Mouse (Mus musculus) stomach, postnatal 0 days (tissue): ENCODE measurements around the gene Wdr82. TPM values are rescaled to one million over a fixed set of nuclear protein-coding genes. Genes with fewer than 3 reads are reported as not detected.

ENCODE experiments used
- ATAC-seq: fragments of 200-750 bp; cut with Nextera tagmentation; 2 replicates; pipeline ENCODE4 v1.8.0; 2017; ENCODE audit not compliant: low FRiP score, low TSS enrichment
- DNase-seq: peaks from one replicate; pipeline ENCODE4 v3.0.0-alpha.2; 2016; ENCODE audit warnings: low spot score
- H3K27ac ChIP-seq: fragments of 300-500 bp; sonication (generic); replicated peaks from 2 replicates; pipeline ENCODE4 v1.5.1; 2014; ENCODE audit warnings: mild to moderate bottlenecking, control low read depth
- H3K27me3 ChIP-seq: fragments of 300-500 bp; sonication (generic); 2 replicates; pipeline ENCODE4 v1.6.1; 2014; ENCODE audit warnings: low read length; ENCODE audit not compliant: control insufficient read depth, insufficient read depth
- H3K36me3 ChIP-seq: fragments of 300-500 bp; sonication (generic); 2 replicates; pipeline ENCODE4 v1.6.1; 2014; ENCODE audit warnings: low read length, mixed read lengths; ENCODE audit not compliant: control insufficient read depth, insufficient read depth
- H3K4me1 ChIP-seq: fragments of 300-500 bp; sonication (generic); replicated peaks from 2 replicates; pipeline ENCODE4 v1.6.1; 2014; ENCODE audit warnings: antibody characterized with exemption; ENCODE audit not compliant: control insufficient read depth, insufficient read depth
- H3K4me2 ChIP-seq: fragments of 300-500 bp; sonication (generic); replicated peaks from 2 replicates; pipeline ENCODE4 v1.6.1; 2014; ENCODE audit warnings: low read depth, mild to moderate bottlenecking, control low read depth, moderate library complexity
- H3K4me3 ChIP-seq: fragments of 300-500 bp; sonication (generic); 2 replicates; pipeline ENCODE4 v1.5.1; 2014; ENCODE audit warnings: low read depth, low read length, control low read depth
- H3K9ac ChIP-seq: fragments of 300-500 bp; sonication (generic); 2 replicates; pipeline ENCODE4 v1.6.1; 2014; ENCODE audit warnings: mild to moderate bottlenecking, low read length, control low read depth, mixed read lengths
- H3K9me3 ChIP-seq: fragments of 300-500 bp; sonication (generic); 2 replicates; pipeline ENCODE4 v1.6.1; 2016; ENCODE audit warnings: low read length; ENCODE audit not compliant: control insufficient read depth
- CTCF ChIP-seq: IDR thresholded peaks from 2 replicates; pipeline ENCODE4 v1.5.1; 2016; ENCODE audit warnings: antibody characterized with exemption, low read depth, mild to moderate bottlenecking, moderate library complexity
- EP300 ChIP-seq: optimal IDR thresholded peaks from 2 replicates; pipeline ENCODE3; 2016; ENCODE audit warnings: antibody characterized with exemption
- WGBS: fragments of 180-500 bp; shearing (Covaris S2); extraction: QIAGEN DNeasy Blood & Tissue Kit; methylation state at CpG from one replicate; pipeline ENCODE4 v1.1.7; 2014; 5-methylcytosine and 5-hydroxymethylcytosine counted together
- polyA plus RNA-seq: library from polyadenylated mRNA; unstranded; fragments of >200 nt; fragmentation: Nextera tagmentation; extraction: Ambion mirVana; gene quantifications from 2 replicates; pipeline ENCODE4 v1.2.1, GENCODE M21; 2015

Wdr82 gene
- polyA plus RNA-seq, 1 experiment from 2014 or later, result 10.3 TPM

GRCm38 (mm10) chr9:106183996-106184395 is 13.3 kb downstream of the Wdr82 start:
- ATAC-seq, result no peak
- no peak for TF ChIP-seq EP300
- TF ChIP-seq CTCF, result no peak
- no peak overlapping the region for H3K4me2 ChIP-seq

DNA sequence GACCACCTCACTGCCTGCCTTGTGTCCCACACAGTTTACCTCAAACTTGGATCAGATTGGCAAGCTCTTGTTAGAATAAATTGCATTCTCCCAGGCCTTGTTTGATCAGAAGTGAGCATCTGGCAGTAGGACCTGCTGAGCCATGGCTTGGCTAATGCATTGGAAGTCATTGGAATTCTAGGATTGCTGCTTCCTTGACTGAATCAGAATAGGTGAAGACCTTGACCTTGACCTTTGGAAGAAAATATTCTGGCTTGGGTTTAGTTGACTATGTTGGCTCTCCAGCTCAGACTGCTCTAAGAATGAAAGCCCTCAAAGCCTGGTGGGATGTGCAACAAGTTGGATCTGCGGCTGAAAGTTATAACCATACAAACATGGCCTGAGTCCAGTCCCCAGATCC is 20.6 kb downstream of the Wdr82 start:
- Histone ChIP-seq H3K27ac (no peak overlapping the region), H3K9me3 (no peaks in the 10 kb centered on the region), H3K4me1 (no peaks in the 10 kb centered on the region), H3K27me3 (no peaks in the 10 kb centered on the region), H3K36me3 (peaks cover 42% of the 10 kb centered on the region), H3K4me2 (no peak overlapping the region), H3K9ac (no peak overlapping the region), H3K4me3 (no peak overlapping the region)
- ATAC-seq (no peak), DNase-seq (no peak)
- 90% methylated on average over 1 of the region's 1 CpGs for WGBS
- TF ChIP-seq CTCF (no peak), EP300 (no peak)

More at GRCm38 (mm10) chr9:106183996-106184395, 13.3 kb downstream of the Wdr82 start:
- Histone ChIP-seq H3K9me3 (no peaks in the 10 kb centered on the region), H3K27ac (no peak overlapping the region), H3K4me3 (no peak overlapping the region), H3K36me3 (peaks cover 56% of the 10 kb centered on the region), H3K27me3 (no peaks in the 10 kb centered on the region), H3K4me1 (no peaks in the 10 kb centered on the region), H3K9ac (no peak overlapping the region)
- 80% methylated on average over 5 of the region's 5 CpGs for WGBS
- no peak for DNase-seq

- H3K4me2 ChIP-seq, result no peak overlapping the region
- H3K9ac ChIP-seq, result no peak overlapping the region
- no peak overlapping the region for H3K27ac ChIP-seq
- no peaks in the 10 kb centered on the region for H3K27me3 ChIP-seq
- TF ChIP-seq EP300 (no peak), CTCF (no peak)
- peaks cover 38% of the 10 kb centered on the region for H3K36me3 ChIP-seq
- no peaks in the 10 kb centered on the region for H3K4me1 ChIP-seq
- 89% methylated on average over 8 of the region's 8 CpGs for WGBS
- no peak for ATAC-seq
- no peak for DNase-seq
- no peak overlapping the region for H3K4me3 ChIP-seq
- H3K9me3 ChIP-seq, result no peaks in the 10 kb centered on the region
Measured at GRCm38 (mm10) chr9:106192024-106192423, 21.3 kb downstream of the Wdr82 start.

- no peaks in the 10 kb centered on the region for H3K4me1 ChIP-seq
- H3K36me3 ChIP-seq, result peaks cover 29% of the 10 kb centered on the region
- no peak for TF ChIP-seq EP300
- no peak for TF ChIP-seq CTCF
- H3K27me3 ChIP-seq, result no peaks in the 10 kb centered on the region
- no peak overlapping the region for H3K4me3 ChIP-seq
- DNase-seq (no peak), ATAC-seq (no peak)
- no peaks in the 10 kb centered on the region for H3K9me3 ChIP-seq
- no peak overlapping the region for H3K9ac ChIP-seq
- no peak overlapping the region for H3K27ac ChIP-seq
- WGBS, result 85% methylated on average over 1 of the region's 1 CpGs
- no peak overlapping the region for H3K4me2 ChIP-seq
Measured at GRCm38 (mm10) chr9:106192998-106193397, 22.3 kb downstream of the Wdr82 start.

GRCm38 (mm10) chr9:106193930-106194807 is 23.4 kb downstream of the Wdr82 start:
- Histone ChIP-seq H3K4me3 (no peak overlapping the region), H3K36me3 (peaks cover 21% of the 10 kb centered on the region; the same call in 1 of the 2 replicates), H3K9ac (no peak overlapping the region), H3K4me1 (no peaks in the 10 kb centered on the region), H3K9me3 (no peaks in the 10 kb centered on the region), H3K27me3 (no peaks in the 10 kb centered on the region), H3K4me2 (no peak overlapping the region), H3K27ac (no peak overlapping the region)
- no peak for DNase-seq
- 83% methylated on average over 8 of the region's 8 CpGs for WGBS
- no peak for ATAC-seq
- TF ChIP-seq EP300, result no peak
- TF ChIP-seq CTCF, result no peak

- WGBS, result 79% methylated on average over 8 of the region's 8 CpGs
- Histone ChIP-seq H3K27ac (no peak overlapping the region), H3K4me1 (no peaks in the 10 kb centered on the region), H3K9ac (no peak overlapping the region), H3K9me3 (no peaks in the 10 kb centered on the region), H3K4me2 (no peak overlapping the region), H3K36me3 (0 out of 2 replicates have a peak, but pooled peaks cover 8% of the 10 kb centered on the region), H3K4me3 (no peak overlapping the region), H3K27me3 (no peaks in the 10 kb centered on the region)
- no peak for TF ChIP-seq EP300
- no peak for TF ChIP-seq CTCF
- no peak for DNase-seq
- ATAC-seq, result no peak
Measured at GRCm38 (mm10) chr9:106195693-106196092, 25.0 kb downstream of the Wdr82 start.
